ENCODE assay signal across 8 mouse cellular contexts in genomic region chr10:30655655-30656054, GRCm38 (mm10). TPM values are rescaled to one million over a fixed set of nuclear protein-coding genes. Genes with fewer than 3 reads are reported as not detected.
A peak's percentile ranks its signal among the peaks of the same experiment; 100 is the strongest.
DNase-seq lines count a peak whose midpoint lies in the region; ATAC-seq and TF ChIP-seq lines count a peak whose summit lies in the region.

No protein-coding gene starts in this region.

- peak overlapping the region; percentile 26 for H3K4me2 ChIP-seq in midbrain, postnatal 0 days (ENCODE audit: low read depth, low read length, poor library complexity, severe bottlenecking)
- H3K4me2 ChIP-seq in midbrain, embryonic 16.5 days (ENCODE audit: low read length) = no peak overlapping the region

- no peak overlapping the region for H3K27ac ChIP-seq in midbrain, postnatal 0 days (ENCODE audit: low read depth, low read length)
- no peak overlapping the region for H3K27ac ChIP-seq in midbrain, embryonic 16.5 days (ENCODE audit: low read length)
- H3K27ac ChIP-seq in olfactory bulb, adult 2 months (ENCODE audit: insufficient read depth, low read depth, low read length) = no peak overlapping the region
- H3K27ac ChIP-seq in cerebellum, adult 2 months (ENCODE audit: insufficient read depth, low read length) = no peak overlapping the region

- ATAC-seq in midbrain, postnatal 0 days (ENCODE audit: low FRiP score) = no peak
- ATAC-seq in midbrain, embryonic 16.5 days = no peak
- ATAC-seq in granulocyte monocyte progenitor cell, adult 5-6 weeks (replicated peaks; ENCODE audit: poor library complexity, severe bottlenecking) = peak; percentile 93

- peaks cover 28% of the 10 kb centered on the region for H3K36me3 ChIP-seq in midbrain, postnatal 0 days (ENCODE audit: insufficient read depth, low read length)
- H3K36me3 ChIP-seq in midbrain, embryonic 16.5 days (ENCODE audit: control insufficient read depth, insufficient read depth, low read length) = peaks cover 21% of the 10 kb centered on the region

- DNase-seq in midbrain, postnatal 0 days (ENCODE audit: low spot score) = no peak
- peak; percentile 31 for DNase-seq in liver
- DNase-seq in cerebellum, adult 2 months = no peak
- DNase-seq in adrenal gland, postnatal 4 days (ENCODE audit: low spot score in 2 of 2) = no peak
- no peak for DNase-seq in left cerebral cortex, adult 11 months (ENCODE audit: low spot score)

- H3K27me3 ChIP-seq in midbrain, postnatal 0 days (ENCODE audit: insufficient read depth, low read length) = no peaks in the 10 kb centered on the region
- H3K27me3 ChIP-seq in midbrain, embryonic 16.5 days (ENCODE audit: control insufficient read depth, insufficient read depth, low read depth, low read length) = no peaks in the 10 kb centered on the region
- H3K27me3 ChIP-seq in cerebellum, adult 2 months (ENCODE audit: control insufficient read depth, insufficient read depth, low read length) = no peaks in the 10 kb centered on the region

- TF ChIP-seq POLR2A in olfactory bulb, adult 2 months (IDR thresholded peaks at IDR 0.05; ENCODE audit: insufficient read depth, low read depth, low read length) = no peak
- TF ChIP-seq POLR2A in cerebellum, adult 2 months (IDR thresholded peaks at IDR 0.05; ENCODE audit: borderline replicate concordance, insufficient read depth, low read length) = no peak

- no peaks in the 10 kb centered on the region for H3K4me1 ChIP-seq in midbrain, postnatal 0 days (ENCODE audit: insufficient read depth, low read length)
- H3K4me1 ChIP-seq in midbrain, embryonic 16.5 days (ENCODE audit: control insufficient read depth, insufficient read depth, low read length) = no peaks in the 10 kb centered on the region
- no peaks in the 10 kb centered on the region for H3K4me1 ChIP-seq in olfactory bulb, adult 2 months (ENCODE audit: control insufficient read depth, insufficient read depth, low read length)
- no peaks in the 10 kb centered on the region for H3K4me1 ChIP-seq in cerebellum, adult 2 months (ENCODE audit: control insufficient read depth, insufficient read depth, low read length)

- WGBS in midbrain, postnatal 0 days = 23% methylated on average over 5 of the region's 5 CpGs
- WGBS in midbrain, embryonic 16.5 days = 21% methylated on average over 5 of the region's 5 CpGs
- 36% methylated on average over 5 of the region's 5 CpGs for WGBS in olfactory bulb, adult 2 months
- 32% methylated on average over 5 of the region's 5 CpGs for WGBS in cerebellum, adult 2 months

- TF ChIP-seq CTCF in midbrain, postnatal 0 days (IDR thresholded peaks at IDR 0.05) = no peak
- no peak for TF ChIP-seq CTCF in olfactory bulb, adult 2 months (IDR thresholded peaks at IDR 0.05; ENCODE audit: insufficient read depth, low read depth, low read length)
- no peak for TF ChIP-seq CTCF in cerebellum, adult 2 months (IDR thresholded peaks at IDR 0.05; ENCODE audit: borderline replicate concordance, insufficient read depth, low read depth, low read length)

- no peak overlapping the region for H3K9ac ChIP-seq in midbrain, postnatal 0 days (replicated peaks; ENCODE audit: low read length, poor library complexity, severe bottlenecking)
- no peak overlapping the region for H3K9ac ChIP-seq in midbrain, embryonic 16.5 days (ENCODE audit: low read depth, low read length)

- H3K9me3 ChIP-seq in midbrain, postnatal 0 days (ENCODE audit: low read length) = no peaks in the 10 kb centered on the region
- H3K9me3 ChIP-seq in midbrain, embryonic 16.5 days (replicated peaks; ENCODE audit: control insufficient read depth, low read length, poor library complexity, severe bottlenecking) = no peaks in the 10 kb centered on the region

- no peak overlapping the region for H3K4me3 ChIP-seq in midbrain, postnatal 0 days (ENCODE audit: low read depth, low read length)
- no peak overlapping the region for H3K4me3 ChIP-seq in midbrain, embryonic 16.5 days (ENCODE audit: low read depth, low read length)
- peak overlapping the region; percentile 14; the same call in 1 of the 2 replicates for H3K4me3 ChIP-seq in olfactory bulb, adult 2 months (ENCODE audit: insufficient read depth, low read depth, low read length)
- H3K4me3 ChIP-seq in cerebellum, adult 2 months (replicated peaks; ENCODE audit: insufficient read depth, low read depth, low read length) = no peak overlapping the region

RNA-seq across cellular contexts. Expression of gene Hint3, which starts 26.2 kb away (rescaled TPM):
- 15.1 and 29.5 TPM in 2 replicates for total RNA-seq in midbrain, postnatal 0 days (2014; rRNA removed)
- polyA plus RNA-seq in midbrain, postnatal 0 days (2015; fragmentation: Nextera tagmentation; extraction: Ambion mirVana) = 12.6 and 13.2 TPM in 2 replicates
- 19.6 and 20.2 TPM in 2 replicates for polyA plus RNA-seq in midbrain, embryonic 16.5 days (2015; fragmentation: Nextera tagmentation; extraction: Ambion mirVana)
- total RNA-seq in granulocyte monocyte progenitor cell, adult 5-6 weeks (2014; fragmentation: Nextera tagmentation) = 26.7 and 34.5 TPM in 2 replicates
- total RNA-seq in granulocyte monocyte progenitor cell, adult 5-6 weeks (2017) = 9.7 and 11.5 TPM in 2 replicates
- not detected in 2 replicates for polyA plus RNA-seq in olfactory bulb, adult 2 months (2012; ENCODE audit: insufficient read depth, insufficient read length, low replicate concordance, missing spikeins)
- polyA plus RNA-seq in cerebellum, adult 2 months (2012; rRNA removed) = 18.3 and 18.7 TPM in 2 replicates
- 10 to 100 TPM; 28.5 to 30.9 TPM for total RNA-seq in adrenal gland, postnatal 4 days (2021)

RNA-seq across cellular contexts. Expression of gene Trmt11, which starts 55.1 kb away (rescaled TPM):
- total RNA-seq in midbrain, postnatal 0 days (2014; rRNA removed) = 6.5 and 13.4 TPM in 2 replicates
- 15.5 and 17.4 TPM in 2 replicates for polyA plus RNA-seq in midbrain, postnatal 0 days (2015; fragmentation: Nextera tagmentation; extraction: Ambion mirVana)
- polyA plus RNA-seq in midbrain, embryonic 16.5 days (2015; fragmentation: Nextera tagmentation; extraction: Ambion mirVana) = 20.3 and 21.6 TPM in 2 replicates
- 18.9 and 24.3 TPM in 2 replicates for total RNA-seq in granulocyte monocyte progenitor cell, adult 5-6 weeks (2014; fragmentation: Nextera tagmentation)
- 23.4 and 28.0 TPM in 2 replicates for total RNA-seq in granulocyte monocyte progenitor cell, adult 5-6 weeks (2017)
- polyA plus RNA-seq in olfactory bulb, adult 2 months (2012; ENCODE audit: insufficient read depth, insufficient read length, low replicate concordance, missing spikeins) = not detected in 2 replicates
- polyA plus RNA-seq in cerebellum, adult 2 months (2012; rRNA removed) = 7.0 and 7.2 TPM in 2 replicates
- total RNA-seq in adrenal gland, postnatal 4 days (2021) = 10 to 100 TPM; 10.8 to 13.1 TPM

Comparison
In these comparisons a context has a peak if more than half of its experiments do, and no peak if none do; other contexts are left out.
1. RNA of gene Hint3, which starts 26.2 kb away (polyA plus RNA-seq): 19.6 to 20.2 TPM in midbrain, embryonic 16.5 days, 18.3 to 18.7 TPM in cerebellum, adult 2 months and 12.6 to 13.2 TPM in midbrain, postnatal 0 days; not detected in olfactory bulb, adult 2 months; every median in the first group is over 10 times any median in the second.